Mouse (Mus musculus) ES-E14 (cell line): Measurements from ENCODE around the gene Habp4. TPM values are rescaled to one million over a fixed set of nuclear protein-coding genes. Genes with fewer than 3 reads are reported as not detected.

Experiments
- DNase-seq: peaks from one replicate; pipeline ENCODE4 v3.0.0-alpha.2; 2013; ENCODE audit warnings: low read depth, low spot score
- H3K27ac ChIP-seq: 2 replicates; pipeline ENCODE4 v1.5.1; 2012; ENCODE audit warnings: low read depth, mild to moderate bottlenecking, low read length, moderate library complexity, mixed read lengths; ENCODE audit not compliant: poor library complexity, insufficient read depth, severe bottlenecking
- H3K36me3 ChIP-seq: 2 replicates; pipeline ENCODE4 v1.6.1; 2012; ENCODE audit warnings: mild to moderate bottlenecking, low read length, moderate library complexity, mixed read lengths; ENCODE audit not compliant: control insufficient read depth, poor library complexity, insufficient read depth, severe bottlenecking
- H3K4me1 ChIP-seq, 2 experiments: fragments of 150-350 bp in 1 of 2; sonication (generic) in 1 of 2; 2 replicates each; pipeline ENCODE4 v1.6.1; 2012; ENCODE audit warnings: low read length in 2 of 2, mild to moderate bottlenecking in 1 of 2, mixed read lengths in 1 of 2; ENCODE audit not compliant: control insufficient read depth in 2 of 2, insufficient read depth in 2 of 2, poor library complexity in 1 of 2
- H3K4me3 ChIP-seq, 2 experiments: fragments of 150-350 bp in 1 of 2; sonication (generic) in 1 of 2; 2 replicates each; pipeline ENCODE4 v1.5.1; 2012; ENCODE audit warnings: low read length in 2 of 2, low read depth in 1 of 2, mild to moderate bottlenecking in 1 of 2, mixed read lengths in 1 of 2; ENCODE audit not compliant: insufficient read depth in 1 of 2, poor library complexity in 1 of 2, severe bottlenecking in 1 of 2
- H3K9ac ChIP-seq: 2 replicates; pipeline ENCODE4 v1.6.1; 2012; ENCODE audit warnings: low read depth, mild to moderate bottlenecking, low read length, mixed read lengths; ENCODE audit not compliant: poor library complexity, insufficient read depth, severe bottlenecking
- H3K9me3 ChIP-seq: fragments of 150-350 bp; sonication (generic); 2 replicates; pipeline ENCODE4 v1.6.1; 2012; ENCODE audit warnings: low read depth, mild to moderate bottlenecking, low read length; ENCODE audit not compliant: control insufficient read depth, insufficient read depth
- CHD2 ChIP-seq: IDR thresholded peaks from 2 replicates; pipeline ENCODE4 v1.6.1; 2014; ENCODE audit warnings: mild to moderate bottlenecking, low read depth, low read length, inconsistent platforms
- HCFC1 ChIP-seq: IDR thresholded peaks from 2 replicates; pipeline ENCODE4 v1.6.1; 2012; ENCODE audit warnings: low read length, inconsistent platforms, borderline replicate concordance; ENCODE audit not compliant: insufficient read depth
- MAFK ChIP-seq: IDR thresholded peaks from 2 replicates; pipeline ENCODE4 v1.6.1; 2014; ENCODE audit warnings: mild to moderate bottlenecking, low read depth, low read length, inconsistent platforms; ENCODE audit not compliant: insufficient read depth
- ZC3H11A ChIP-seq: IDR thresholded peaks from 2 replicates; pipeline ENCODE4 v1.6.1; 2012; ENCODE audit warnings: low read depth, mild to moderate bottlenecking, inconsistent platforms, low read length, borderline replicate concordance
- ZNF384 ChIP-seq: IDR thresholded peaks from 2 replicates; pipeline ENCODE4 v1.6.1; 2012; ENCODE audit warnings: low read depth, low read length, inconsistent platforms
- in situ Hi-C, 2 experiments: fragments of 600-800 bp; cut with MboI; formaldehyde crosslinking; loops; one replicate each; pipeline ENCODE4 v1.15.1; 2025; ENCODE audit warnings: low sequenced_read_pairs in 2 of 2, inconsistent platforms in 1 of 2; ENCODE audit not compliant: unreplicated experiment in 2 of 2
- total RNA-seq: library from RNA; depleted of rRNA; stranded (reverse); fragments of 300-350 nt; gene quantifications from 2 replicates; pipeline ENCODE4 v1.2.3, GENCODE M21; 2012

The Habp4 gene
- total RNA-seq, 1 experiment, result 5.3 TPM

DNA sequence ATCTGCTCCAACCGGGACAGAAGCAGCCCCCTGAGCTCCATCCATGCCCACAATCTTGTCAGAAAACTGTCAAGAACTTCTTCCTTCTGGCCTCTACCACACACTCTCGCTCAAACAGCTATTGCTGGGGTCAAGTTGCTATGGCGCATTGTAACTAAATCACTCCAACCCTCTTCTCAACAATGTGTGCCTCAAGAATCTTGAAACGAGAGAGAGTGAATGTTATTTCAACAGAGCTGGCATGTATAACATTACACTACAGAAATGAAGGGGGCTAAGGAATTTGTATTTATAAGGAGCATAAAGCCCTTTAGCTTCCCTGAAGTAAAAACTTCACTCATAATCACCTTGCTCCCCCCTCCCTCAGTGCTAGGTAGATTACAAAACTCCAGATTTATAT lies 35.3 kb upstream of the Habp4 start:
- H3K27ac ChIP-seq, result no peak overlapping the region
- H3K9ac ChIP-seq, result no peak overlapping the region
- H3K4me3 ChIP-seq, result no peak overlapping the region
- no peak for TF ChIP-seq MAFK
- TF ChIP-seq ZNF384, result no peak
- TF ChIP-seq HCFC1, result no peak
- in situ Hi-C loops, result no loop called here
- DNase-seq, result no peak
- H3K4me1 ChIP-seq, result 0 out of 4 replicates have a peak, but pooled peaks cover 0 to 2% of the 10 kb centered on the region in 2 experiments
- no peaks in the 10 kb centered on the region for H3K9me3 ChIP-seq
- peaks cover 2% of the 10 kb centered on the region; the same call in 1 of the 2 replicates for H3K36me3 ChIP-seq

DNA sequence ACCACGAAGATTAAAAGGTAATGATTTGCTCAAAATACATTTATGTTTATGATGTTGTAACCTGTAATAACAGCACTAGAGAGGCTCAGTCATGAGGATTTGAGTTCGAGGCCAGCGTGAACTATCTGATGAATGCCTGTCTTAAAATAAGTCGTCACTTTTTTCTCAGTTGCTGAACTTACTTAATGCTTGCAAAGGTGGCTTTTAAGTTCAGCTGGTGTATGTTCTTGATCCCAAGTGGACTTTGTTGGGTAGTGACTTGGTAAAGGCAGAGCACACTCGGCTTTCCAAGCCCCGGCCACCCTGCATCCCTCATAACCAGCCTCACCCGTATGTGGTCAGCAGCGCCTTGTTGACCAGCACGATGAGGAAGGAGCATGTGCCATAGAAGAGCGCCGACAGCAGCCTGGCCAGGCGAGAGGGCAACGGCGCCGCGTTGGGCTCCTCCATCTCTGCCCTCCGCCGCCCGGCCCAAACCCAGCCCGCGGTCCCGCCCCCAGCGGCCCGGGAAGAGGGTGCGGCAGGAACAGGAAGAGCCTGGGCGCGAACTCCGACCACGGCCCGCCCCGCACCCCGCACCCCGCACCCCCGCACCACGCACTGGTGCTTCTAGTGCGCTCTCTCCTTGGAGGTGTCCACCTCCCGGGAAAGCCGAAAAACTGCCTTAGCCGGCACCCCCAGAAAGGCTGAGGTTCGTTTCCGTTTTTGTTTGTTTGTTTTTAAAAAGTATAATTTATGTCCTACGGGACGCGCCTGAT lies 32.6 kb upstream of the Habp4 start, which contains the start of gene Slc35d2:
Gene Slc35d2 (minus strand): TSS at position 511 of the 758 bp plus-strand sequence.
- TF ChIP-seq MAFK (no peak), HCFC1 (no peak), ZNF384 (no peak), CHD2 (no peak), ZC3H11A (no peak)
- Histone ChIP-seq H3K9ac (peak within 1 kb of the TSS; percentile 81), H3K36me3 (peaks cover 2% of the 10 kb centered on the region), H3K27ac (no peak within 1 kb of the TSS), H3K9me3 (no peaks in the 10 kb centered on the region), H3K4me3 (peak within 1 kb of the TSS; percentile 69 to 70), H3K4me1 (peaks cover 0 to 7% of the 10 kb centered on the region in 2 experiments; a peak in 2 of 4 replicates)
- in situ Hi-C loops, result no loop called here
- no peak for DNase-seq

DNA sequence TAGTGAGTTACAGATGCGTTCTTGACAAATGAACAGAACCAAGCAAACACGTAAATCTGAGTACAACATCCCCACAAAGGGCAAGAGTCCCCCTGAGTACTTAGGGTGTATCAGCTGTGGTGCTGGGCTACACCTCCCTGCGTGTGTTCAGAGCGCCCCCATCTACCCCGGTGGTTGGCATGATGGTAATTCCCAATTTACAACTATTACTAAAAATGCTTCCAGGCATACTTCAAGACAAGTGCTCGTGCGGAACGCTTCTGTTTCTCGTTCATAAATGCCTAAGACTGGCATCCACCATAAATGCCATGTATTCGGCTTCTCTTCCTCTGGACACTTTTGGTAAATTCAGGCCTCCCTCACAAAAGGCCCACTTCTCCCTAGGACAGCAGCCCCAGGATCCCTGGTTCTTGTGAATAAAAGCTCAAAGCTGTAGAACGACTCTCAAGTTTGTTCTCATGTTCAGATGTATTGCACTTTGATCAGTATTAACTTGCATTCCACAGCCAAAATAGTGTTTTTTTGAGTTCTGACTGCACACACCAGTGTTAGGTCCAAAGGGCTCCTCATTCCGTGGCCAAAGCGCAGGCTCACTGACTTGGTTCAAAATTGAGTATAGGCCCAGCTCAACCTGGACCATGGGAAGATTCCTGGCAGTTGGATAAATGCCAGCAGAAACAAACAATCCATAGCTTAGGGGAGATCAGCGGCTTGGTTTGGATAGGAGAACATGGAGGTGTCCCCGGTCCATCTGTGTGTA lies 31.8 kb upstream of the Habp4 start:
- peak overlapping the region; percentile 81; the same call in 1 of the 2 replicates for H3K9ac ChIP-seq
- H3K27ac ChIP-seq, result no peak overlapping the region
- peaks cover 0 to 7% of the 10 kb centered on the region in 2 experiments; a peak in 2 of 4 replicates for H3K4me1 ChIP-seq
- peak overlapping the region; percentile 69 to 70 for H3K4me3 ChIP-seq
- H3K36me3 ChIP-seq, result peaks cover 2% of the 10 kb centered on the region
- DNase-seq, result no peak
- in situ Hi-C loops, result no loop called here
- TF ChIP-seq ZC3H11A (no peak), ZNF384 (no peak), CHD2 (no peak), MAFK (no peak), HCFC1 (no peak)
- no peaks in the 10 kb centered on the region for H3K9me3 ChIP-seq

DNA sequence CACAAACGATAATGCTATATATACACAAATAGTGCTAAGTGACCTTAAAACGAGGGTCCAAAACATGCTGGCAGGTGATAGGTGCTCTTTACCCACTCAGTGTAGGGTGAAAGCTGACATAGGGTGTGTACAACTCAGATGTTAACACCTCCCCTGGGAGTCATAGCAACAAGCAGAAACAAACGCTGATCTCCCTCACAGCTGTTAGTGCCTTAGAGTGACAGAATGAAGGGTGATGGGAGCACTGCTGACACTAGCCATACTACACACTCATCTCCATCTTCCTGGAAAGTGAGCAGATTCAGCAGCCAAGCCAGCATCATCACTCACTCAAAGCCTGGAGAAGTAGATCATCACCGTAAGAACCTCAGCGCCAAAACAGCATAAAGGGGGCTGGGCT lies 11.5 kb upstream of the Habp4 start:
- Histone ChIP-seq H3K9ac (no peak overlapping the region), H3K4me1 (peaks cover 9 to 14% of the 10 kb centered on the region in 2 experiments; a peak in 3 of 4 replicates), H3K36me3 (peaks cover 3% of the 10 kb centered on the region; the same call in 1 of the 2 replicates), H3K27ac (no peak overlapping the region), H3K9me3 (no peaks in the 10 kb centered on the region), H3K4me3 (0 out of 4 replicates have a peak overlapping the region, but pooled peaks of 1 of the 2 experiments have one; percentile 4)
- no peak for DNase-seq
- in situ Hi-C loops, result no loop called here
- TF ChIP-seq ZNF384 (no peak), CHD2 (no peak), MAFK (no peak), ZC3H11A (no peak), HCFC1 (no peak)
